Mouse (Mus musculus): ENCODE measurements at regions not wholly inside any gene's neighbourhood (a gene's known extent, or its start where the extent isn't known, plus 50 kb on each side); places are given as distances from the start of the nearest gene placed in this dataset.

DNA sequence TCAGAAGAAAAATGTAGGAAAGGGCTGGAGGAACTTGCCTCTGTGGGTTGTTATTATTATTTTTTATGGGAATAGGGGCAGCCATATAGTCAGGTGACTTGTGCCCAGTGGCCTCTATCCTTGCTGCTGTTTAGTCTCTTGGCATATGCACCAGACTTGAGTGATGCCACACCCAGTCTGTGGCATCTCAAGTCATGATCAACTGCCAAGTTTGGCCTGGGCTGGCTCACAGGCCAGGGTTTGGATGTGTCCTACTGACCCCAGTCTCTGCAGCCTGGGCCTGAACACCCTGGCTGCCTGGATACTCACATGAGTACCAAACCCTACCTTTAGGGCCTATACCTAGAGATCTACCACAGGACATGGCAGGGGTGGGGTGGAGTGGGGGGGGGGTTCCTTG lies 133.8 kb downstream of the Cyp26a1 start:
- in situ Hi-C loops (cut with MboI, MseI): loop anchor here (10.0 kb wide), 1 partner anchor 137 kb away; the partner anchor contains the start of gene Cyp26a1

DNA sequence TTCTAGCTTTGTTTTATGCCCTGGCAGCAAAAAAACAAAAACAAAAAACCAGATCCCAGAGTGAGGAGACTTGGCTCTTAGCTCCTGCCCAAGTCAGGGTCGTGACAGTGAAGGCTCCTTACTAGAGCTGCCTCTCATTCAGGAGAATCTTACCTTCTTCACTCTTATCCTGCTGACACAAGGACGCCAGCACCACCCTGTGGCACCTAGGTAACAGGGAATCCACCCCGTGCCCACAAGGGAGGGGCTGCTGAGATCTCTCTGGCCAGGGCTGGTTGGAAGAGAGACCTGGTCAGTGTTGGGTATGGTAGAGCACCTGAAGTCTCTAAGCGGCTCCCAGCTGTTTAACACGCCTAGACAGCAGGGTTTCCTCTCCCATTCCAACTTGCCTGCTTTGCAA lies 139.3 kb downstream of the Cyp26a1 start:
- in situ Hi-C loops (cut with MboI, MseI): loop anchor here (10.0 kb wide), 1 partner anchor 142 kb away; the partner anchor contains the start of gene Cyp26a1
